Mouse (Mus musculus) MEL (cell line): Measurements from ENCODE around the gene Ap3d1. TPM values are rescaled to one million over a fixed set of nuclear protein-coding genes. Genes with fewer than 3 reads are reported as not detected.

Source experiments
- DNase-seq: peaks from one replicate; pipeline ENCODE4 v3.0.0; 2011; ENCODE audit warnings: low read depth, low spot score
- H3K27ac ChIP-seq: 2 replicates; pipeline ENCODE4 v1.5.1; 2012; ENCODE audit warnings: low read depth, mild to moderate bottlenecking, control low read depth, low read length, moderate library complexity; ENCODE audit not compliant: control insufficient read depth
- H3K27me3 ChIP-seq, 2 experiments: fragments of 150-350 bp in 1 of 2; sonication (generic) in 1 of 2; 2 replicates each; pipeline ENCODE4 v1.6.1; 2012; ENCODE audit warnings: low read length in 2 of 2, mild to moderate bottlenecking in 2 of 2, improper control_type of control experiment in 1 of 2, moderate library complexity in 1 of 2; ENCODE audit not compliant: insufficient read depth in 2 of 2, control insufficient read depth in 1 of 2
- H3K36me3 ChIP-seq, 2 experiments: 2 replicates each; pipeline ENCODE4 v1.6.1; 2012 to 2014; ENCODE audit warnings: low read length in 2 of 2, improper control_type of control experiment in 1 of 2, inconsistent platforms in 1 of 2, mild to moderate bottlenecking in 1 of 2; ENCODE audit not compliant: insufficient read depth in 2 of 2, control insufficient read depth in 1 of 2
- H3K4me1 ChIP-seq, 2 experiments: fragments of 150-350 bp in 1 of 2; sonication (generic) in 1 of 2; 2 replicates each; pipeline ENCODE4 v1.6.1; 2012; ENCODE audit warnings: low read length in 2 of 2, improper control_type of control experiment in 1 of 2, mild to moderate bottlenecking in 1 of 2; ENCODE audit not compliant: insufficient read depth in 2 of 2, control insufficient read depth in 1 of 2
- H3K4me3 ChIP-seq, 2 experiments: fragments of 150-350 bp in 1 of 2; sonication (generic) in 1 of 2; 2 replicates each; pipeline ENCODE4 v1.5.1; 2012; ENCODE audit warnings: low read depth in 2 of 2, low read length in 2 of 2, mild to moderate bottlenecking in 2 of 2, moderate library complexity in 2 of 2, control low read depth in 1 of 2, improper control_type of control experiment in 1 of 2; ENCODE audit not compliant: control insufficient read depth in 1 of 2, insufficient read depth in 1 of 2
- H3K79me2 ChIP-seq: 2 replicates; pipeline ENCODE4 v1.6.1; 2012; ENCODE audit warnings: mild to moderate bottlenecking, low read length, moderate library complexity; ENCODE audit not compliant: control insufficient read depth, poor library complexity, insufficient read depth
- H3K9ac ChIP-seq: 2 replicates; pipeline ENCODE4 v1.6.1; 2012; ENCODE audit warnings: low read depth, mild to moderate bottlenecking, control low read depth, low read length, moderate library complexity; ENCODE audit not compliant: control insufficient read depth, poor library complexity, severe bottlenecking
- H3K9me3 ChIP-seq: fragments of 150-350 bp; sonication (generic); replicated peaks from 2 replicates; pipeline ENCODE4 v1.6.1; 2012; ENCODE audit warnings: mild to moderate bottlenecking, low read length, improper control_type of control experiment, moderate library complexity; ENCODE audit not compliant: insufficient read depth
- BHLHE40 ChIP-seq: IDR thresholded peaks from 2 replicates; pipeline ENCODE4 v1.6.1; 2012; ENCODE audit warnings: low read depth, mild to moderate bottlenecking, inconsistent platforms, low read length, improper control_type of control experiment, borderline replicate concordance
- CTCF ChIP-seq, 3 experiments: IDR thresholded peaks in 2 of 3; conservative IDR thresholded peaks in 1 of 3; 2 replicates each; pipeline ENCODE4 v1.5.1; 2011 to 2012; ENCODE audit warnings: low read length in 3 of 3, low read depth in 2 of 3, mild to moderate bottlenecking in 2 of 3, improper control_type of control experiment in 1 of 3, inconsistent platforms in 1 of 3, mixed read lengths in 1 of 3, moderate library complexity in 1 of 3; ENCODE audit not compliant: control insufficient read depth in 1 of 3, insufficient read depth in 1 of 3, poor library complexity in 1 of 3, severe bottlenecking in 1 of 3
- ELF1 ChIP-seq: IDR thresholded peaks from 2 replicates; pipeline ENCODE4 v1.6.1; 2014; ENCODE audit warnings: low read depth, mild to moderate bottlenecking, inconsistent platforms, low read length, improper control_type of control experiment, moderate library complexity
- EP300 ChIP-seq, 2 experiments: IDR thresholded peaks; 2 replicates each; pipeline ENCODE4 v1.6.1; 2011; ENCODE audit warnings: improper control_type of control experiment in 2 of 2, low read length in 2 of 2, low read depth in 1 of 2, mild to moderate bottlenecking in 1 of 2
- GATA1 ChIP-seq: IDR thresholded peaks from 2 replicates; pipeline ENCODE4 v1.6.1; 2011; ENCODE audit warnings: low read depth, low read length, improper control_type of control experiment
- HCFC1 ChIP-seq: IDR thresholded peaks from 2 replicates; pipeline ENCODE4 v1.6.1; 2012; ENCODE audit warnings: low read depth, mild to moderate bottlenecking, inconsistent platforms, low read length, improper control_type of control experiment, moderate library complexity
- KAT2A ChIP-seq: conservative IDR thresholded peaks from 2 replicates; pipeline ENCODE4 v1.6.1; 2012; ENCODE audit warnings: low read depth, low read length, improper control_type of control experiment, inconsistent platforms
- MAFK ChIP-seq: IDR thresholded peaks from 2 replicates; pipeline ENCODE4 v1.6.1; 2011; ENCODE audit warnings: low read depth, mild to moderate bottlenecking, low read length, improper control_type of control experiment, borderline replicate concordance
- MAZ ChIP-seq: IDR thresholded peaks from 2 replicates; pipeline ENCODE4 v1.6.1; 2012; ENCODE audit warnings: low read depth, mild to moderate bottlenecking, inconsistent platforms, low read length, improper control_type of control experiment
- MXI1 ChIP-seq: IDR thresholded peaks from 2 replicates; pipeline ENCODE4 v1.6.1; 2011; ENCODE audit warnings: mild to moderate bottlenecking, low read depth, low read length, improper control_type of control experiment
- MYC ChIP-seq: IDR thresholded peaks from 2 replicates; pipeline ENCODE4 v1.6.1; 2011; ENCODE audit warnings: low read depth, mild to moderate bottlenecking, low read length, improper control_type of control experiment, moderate library complexity
- NELFE ChIP-seq: IDR thresholded peaks from 2 replicates; pipeline ENCODE4 v1.6.1; 2011; ENCODE audit warnings: low read depth, low read length, improper control_type of control experiment
- NRF1 ChIP-seq: IDR thresholded peaks from 2 replicates; pipeline ENCODE4 v1.6.1; 2014; ENCODE audit warnings: low read depth, mild to moderate bottlenecking, inconsistent platforms, low read length, improper control_type of control experiment, moderate library complexity; ENCODE audit not compliant: poor library complexity, insufficient read depth, severe bottlenecking
- POLR2AphosphoS2 ChIP-seq: IDR thresholded peaks from 2 replicates; pipeline ENCODE4 v1.6.1; 2011; ENCODE audit warnings: low read length, improper control_type of control experiment
- POLR2AphosphoS5 ChIP-seq: IDR thresholded peaks from 2 replicates; pipeline ENCODE4 v1.6.1; 2012; ENCODE audit warnings: low read depth, borderline replicate concordance, mild to moderate bottlenecking, inconsistent platforms, low read length, moderate library complexity, mixed read lengths
- RAD21 ChIP-seq: IDR thresholded peaks from 2 replicates; pipeline ENCODE4 v1.6.1; 2011; ENCODE audit warnings: mild to moderate bottlenecking, low read depth, low read length, improper control_type of control experiment
- RCOR1 ChIP-seq: IDR thresholded peaks from 2 replicates; pipeline ENCODE4 v1.6.1; 2012; ENCODE audit warnings: low read depth, mild to moderate bottlenecking, inconsistent platforms, low read length, improper control_type of control experiment
- SIN3A ChIP-seq: IDR thresholded peaks from 2 replicates; pipeline ENCODE4 v1.6.1; 2012; ENCODE audit warnings: low read length, improper control_type of control experiment, inconsistent platforms
- SMC3 ChIP-seq: IDR thresholded peaks from 2 replicates; pipeline ENCODE4 v1.6.1; 2011; ENCODE audit warnings: low read depth, low read length, improper control_type of control experiment
- TAL1 ChIP-seq: IDR thresholded peaks from 2 replicates; pipeline ENCODE4 v1.6.1; 2012; ENCODE audit warnings: mild to moderate bottlenecking, inconsistent platforms, low read length, moderate library complexity, mixed read lengths
- UBTF ChIP-seq: IDR thresholded peaks from 2 replicates; pipeline ENCODE4 v1.6.1; 2012; ENCODE audit warnings: low read depth, mild to moderate bottlenecking, inconsistent platforms, low read length, improper control_type of control experiment, moderate library complexity, borderline replicate concordance; ENCODE audit not compliant: insufficient read depth
- USF2 ChIP-seq, 2 experiments: IDR thresholded peaks; 2 replicates each; pipeline ENCODE4 v1.6.1; 2011 to 2012; ENCODE audit warnings: improper control_type of control experiment in 2 of 2, low read length in 2 of 2, borderline replicate concordance in 1 of 2, inconsistent platforms in 1 of 2, low read depth in 1 of 2, mild to moderate bottlenecking in 1 of 2; ENCODE audit not compliant: insufficient read depth in 1 of 2
- ZC3H11A ChIP-seq: IDR thresholded peaks from 2 replicates; pipeline ENCODE4 v1.6.1; 2012; ENCODE audit warnings: low read depth, mild to moderate bottlenecking, inconsistent platforms, low read length, improper control_type of control experiment
- ZNF384 ChIP-seq: IDR thresholded peaks from 2 replicates; pipeline ENCODE4 v1.6.1; 2012; ENCODE audit warnings: low read depth, mild to moderate bottlenecking, inconsistent platforms, low read length, improper control_type of control experiment
- polyA plus RNA-seq, 2 experiments: library from polyadenylated mRNA; stranded (reverse) in 1 of 2; unstranded in 1 of 2; fragments of >175 nt in 1 of 2; fragments of >200 nt in 1 of 2; gene quantifications; 2 replicates each; pipeline versions ENCODE4 v1.2.1 to v1.2.4; 2012; ENCODE audit warnings: low replicate concordance in 2 of 2, low read depth in 1 of 2; ENCODE audit not compliant: insufficient read length in 2 of 2, insufficient read depth in 1 of 2, missing spikeins in 1 of 2
- total RNA-seq: library from RNA; depleted of rRNA; stranded (reverse); fragments of 300-350 nt; gene quantifications from 2 replicates; pipeline ENCODE4 v1.2.3, GENCODE M21; 2012

Gene Ap3d1
- total and polyA plus RNA-seq, 3 experiments = 32.7 to 260 (median 54.5) TPM

- no peak for TF ChIP-seq UBTF
- TF ChIP-seq MAFK = no peak
- no peak for TF ChIP-seq USF2 (IDR thresholded peaks at IDR 0.05; ENCODE audit: borderline replicate concordance in 1 of 2, insufficient read depth in 1 of 2, low read depth in 1 of 2, low read length in 2 of 2)
- TF ChIP-seq EP300 (IDR thresholded peaks at IDR 0.05; ENCODE audit: low read depth in 1 of 2, low read length in 2 of 2) = no peak
- TF ChIP-seq MAZ = no peak
- no peak for TF ChIP-seq POLR2AphosphoS5
- no peak for TF ChIP-seq GATA1
- no peak for TF ChIP-seq TAL1
- no peak for TF ChIP-seq NRF1
- peak; percentile 63 for TF ChIP-seq SMC3
- TF ChIP-seq ELF1 = no peak
Measured at GRCm38 (mm10) chr10:80661149-80661548, 80.9 kb downstream of the Ap3d1 start (continued).

- TF ChIP-seq TAL1 (no peak), GATA1 (0 out of 2 replicates have a peak, but pooled peaks have one; percentile 4), POLR2AphosphoS2 (no peak), MYC (peak; percentile 89), MAFK (no peak), POLR2AphosphoS5 (no peak), MXI1 (peak; percentile 34; the same call in 1 of the 2 replicates), CTCF (IDR thresholded peaks at IDR 0.05 in 2 of 3, conservative IDR thresholded peaks at IDR 0.05 in 1 of 3; ENCODE audit: control insufficient read depth in 1 of 3, insufficient read depth in 1 of 3, low read depth in 2 of 3, low read length in 3 of 3, poor library complexity in 1 of 3, severe bottlenecking in 1 of 3) (peak; percentile 68 to 79 (median 75)), ZNF384 (peak; percentile 28; the same call in 1 of the 2 replicates), SMC3 (peak; percentile 67), ZC3H11A (peak; percentile 61), KAT2A (no peak), RAD21 (peak; percentile 61), SIN3A (peak; percentile 51; the same call in 1 of the 2 replicates), NELFE (no peak), BHLHE40 (no peak), RCOR1 (no peak), HCFC1 (no peak)
- DNase-seq = peak; percentile 85
- Histone ChIP-seq H3K9me3 (no peaks in the 10 kb centered on the region), H3K27ac (peak overlapping the region; percentile 74), H3K9ac (peak overlapping the region; percentile 67), H3K4me3 (peak overlapping the region; percentile 47 to 99), H3K27me3 (no peaks in the 10 kb centered on the region), H3K4me1 (peaks cover 7 to 34% of the 10 kb centered on the region in 2 experiments), H3K36me3 (peaks cover 0 to 15% of the 10 kb centered on the region in 2 experiments; a peak in 2 of 4 replicates), H3K79me2 (peaks cover 8% of the 10 kb centered on the region)
Measured at GRCm38 (mm10) chr10:80659213-80659612, 82.9 kb downstream of the Ap3d1 start.
